Mouse (Mus musculus): Measurements from ENCODE around the gene Nmu. TPM values are rescaled to one million over a fixed set of nuclear protein-coding genes. Genes with fewer than 3 reads are reported as not detected.

Nmu gene
- total and polyA plus RNA-seq, 3 experiments = not detected

Other genes with a start within 250 kb of the Nmu start
- 17.0 and 18.3 TPM in 2 replicates for gene Srd5a3, start 223.5 kb downstream of the Nmu start, total RNA-seq (2012; rRNA removed)
- gene Srd5a3, start 223.5 kb downstream of the Nmu start, polyA plus RNA-seq (2012; ENCODE audit: insufficient read depth in 1 of 2, insufficient read length in 2 of 2, low read depth in 1 of 2, low replicate concordance in 2 of 2, missing spikeins in 1 of 2) = 10 to 100 TPM in 1 of 2 experiments, not detected in 1; 33.2 TPM
- gene Tmem165, start 179.9 kb downstream of the Nmu start, total RNA-seq (2012; rRNA removed) = 73.0 and 77.7 TPM in 2 replicates
- 100 to 1,000 TPM in 1 of 2 experiments, 10 to 100 TPM in 1; 66.5 to 154 TPM for gene Tmem165, start 179.9 kb downstream of the Nmu start, polyA plus RNA-seq (2012; ENCODE audit: insufficient read depth in 1 of 2, insufficient read length in 2 of 2, low read depth in 1 of 2, low replicate concordance in 2 of 2, missing spikeins in 1 of 2)
- gene Clock, start 59.0 kb downstream of the Nmu start, total RNA-seq (2012; rRNA removed) = 4.1 and 4.5 TPM in 2 replicates
- 10 to 100 TPM in 1 of 2 experiments, 1 to 10 TPM in 1; 6.3 to 77.5 TPM for gene Clock, start 59.0 kb downstream of the Nmu start, polyA plus RNA-seq (2012; ENCODE audit: insufficient read depth in 1 of 2, insufficient read length in 2 of 2, low read depth in 1 of 2, low replicate concordance in 2 of 2, missing spikeins in 1 of 2)
- gene Pdcl2, start 32.6 kb downstream of the Nmu start, total RNA-seq (2012; rRNA removed) = not detected in 2 replicates
- gene Pdcl2, start 32.6 kb downstream of the Nmu start, polyA plus RNA-seq (2012; ENCODE audit: insufficient read depth in 1 of 2, insufficient read length in 2 of 2, low read depth in 1 of 2, low replicate concordance in 2 of 2, missing spikeins in 1 of 2) = not detected
- gene Gm7271, start 120.3 kb upstream of the Nmu start, total RNA-seq (2012; rRNA removed) = not detected in 2 replicates
- gene Gm7271, start 120.3 kb upstream of the Nmu start, polyA plus RNA-seq (2012; ENCODE audit: insufficient read depth in 1 of 2, insufficient read length in 2 of 2, low read depth in 1 of 2, low replicate concordance in 2 of 2, missing spikeins in 1 of 2) = not detected
- gene Exoc1, start 165.5 kb upstream of the Nmu start, total RNA-seq (2012; rRNA removed) = 40.8 and 45.2 TPM in 2 replicates
- 10 to 100 TPM in 1 of 2 experiments, not detected in 1; 34.2 TPM for gene Exoc1, start 165.5 kb upstream of the Nmu start, polyA plus RNA-seq (2012; ENCODE audit: insufficient read depth in 1 of 2, insufficient read length in 2 of 2, low read depth in 1 of 2, low replicate concordance in 2 of 2, missing spikeins in 1 of 2)
- 9.3 and 9.7 TPM in 2 replicates for gene Cep135, start 224.9 kb upstream of the Nmu start, total RNA-seq (2012; rRNA removed)
- gene Cep135, start 224.9 kb upstream of the Nmu start, polyA plus RNA-seq (2012; ENCODE audit: insufficient read depth in 1 of 2, insufficient read length in 2 of 2, low read depth in 1 of 2, low replicate concordance in 2 of 2, missing spikeins in 1 of 2) = 1 to 10 TPM in 1 of 2 experiments, not detected in 1; 9.2 TPM